Mouse (Mus musculus) spleen, adult 2 months (tissue): ENCODE results near the gene Hs6st3. TPM values are rescaled to one million over a fixed set of nuclear protein-coding genes. Genes with fewer than 3 reads are reported as not detected.

Experiments
- DNase-seq, 2 experiments: peaks; one replicate each; pipeline versions ENCODE4 v3.0.0 to v3.0.0-alpha.2; 2012 to 2021; ENCODE audit warnings: low spot score in 2 of 2, low read depth in 1 of 2
- H3K27ac ChIP-seq: fragments of 200-500 bp; 2 replicates; pipeline ENCODE4 v1.5.1; 2012; ENCODE audit warnings: low read length, inconsistent platforms; ENCODE audit not compliant: insufficient read depth
- H3K27me3 ChIP-seq: fragments of 200-500 bp; 2 replicates; pipeline ENCODE4 v1.6.1; 2012; ENCODE audit warnings: mild to moderate bottlenecking, moderate library complexity, low read length, inconsistent platforms; ENCODE audit not compliant: control insufficient read depth, insufficient read depth
- H3K36me3 ChIP-seq: fragments of 200-500 bp; 2 replicates; pipeline ENCODE4 v1.6.1; 2012; ENCODE audit warnings: mild to moderate bottlenecking, low read length, inconsistent platforms; ENCODE audit not compliant: control insufficient read depth, insufficient read depth
- H3K4me1 ChIP-seq: fragments of 200-500 bp; 2 replicates; pipeline ENCODE4 v1.6.1; 2011; ENCODE audit warnings: inconsistent platforms; ENCODE audit not compliant: control insufficient read depth, insufficient read depth, insufficient read length
- H3K4me3 ChIP-seq: fragments of 200-500 bp; 2 replicates; pipeline ENCODE4 v1.5.1; 2011; ENCODE audit warnings: mild to moderate bottlenecking, inconsistent platforms; ENCODE audit not compliant: insufficient read depth, insufficient read length; ENCODE audit errors: extremely low read depth
- CTCF ChIP-seq: fragments of 200-500 bp; IDR thresholded peaks from 2 replicates; pipeline ENCODE4 v1.5.1; 2011; ENCODE audit warnings: mild to moderate bottlenecking, inconsistent platforms; ENCODE audit not compliant: insufficient read depth, insufficient read length, insufficient replicate concordance; ENCODE audit errors: extremely low read depth
- POLR2A ChIP-seq: fragments of 200-500 bp; IDR thresholded peaks from 2 replicates; pipeline ENCODE4 v1.6.1; 2011; ENCODE audit warnings: low read depth, low read length, inconsistent platforms
- whole genome bisulfite sequencing: fragments of 180-500 bp; shearing (Covaris S2); methylation state at CpG from one replicate; pipeline ENCODE4 v1.1.7; 2018; 5-methylcytosine and 5-hydroxymethylcytosine counted together
- polyA plus RNA-seq: library from polyadenylated mRNA; depleted of rRNA; stranded (reverse); fragments of >200 nt; gene quantifications from 2 replicates; pipeline ENCODE4 v1.2.3, GENCODE M21; 2012

Hs6st3 gene
- polyA plus RNA-seq, 1 experiment: not detected

- Histone ChIP-seq H3K4me1 (no peaks in the 10 kb centered on the region), H3K27me3 (no peaks in the 10 kb centered on the region), H3K36me3 (no peaks in the 10 kb centered on the region), H3K4me3 (no peak overlapping the region), H3K27ac (no peak overlapping the region)
- 92% methylated on average over 3 of the region's 3 CpGs for WGBS
- TF ChIP-seq POLR2A: no peak
- TF ChIP-seq CTCF: no peak
- no peak for DNase-seq
Observed at GRCm38 (mm10) chr14:119836051-119836450, 697.9 kb downstream of the Hs6st3 start.

- Histone ChIP-seq H3K36me3 (no peaks in the 10 kb centered on the region), H3K27me3 (no peaks in the 10 kb centered on the region), H3K4me3 (no peak overlapping the region), H3K4me1 (no peaks in the 10 kb centered on the region), H3K27ac (no peak overlapping the region)
- no peak for DNase-seq
- 77% methylated on average over 12 of the region's 12 CpGs for WGBS
- no peak for TF ChIP-seq CTCF
- no peak for TF ChIP-seq POLR2A
Observed at GRCm38 (mm10) chr14:119847540-119847939, 709.4 kb downstream of the Hs6st3 start.

GRCm38 (mm10) chr14:119848759-119849298 lies 710.7 kb downstream of the Hs6st3 start:
- Histone ChIP-seq H3K27me3 (no peaks in the 10 kb centered on the region), H3K36me3 (no peaks in the 10 kb centered on the region), H3K4me1 (no peaks in the 10 kb centered on the region), H3K27ac (no peak overlapping the region), H3K4me3 (no peak overlapping the region)
- no peak for DNase-seq
- WGBS: 30% methylated on average over 4 of the region's 4 CpGs
- TF ChIP-seq POLR2A: no peak
- TF ChIP-seq CTCF: no peak

- H3K36me3 ChIP-seq: no peaks in the 10 kb centered on the region
- no peak overlapping the region for H3K4me3 ChIP-seq
- TF ChIP-seq CTCF: no peak
- TF ChIP-seq POLR2A: no peak
- no peak for DNase-seq
- H3K4me1 ChIP-seq: no peaks in the 10 kb centered on the region
- no peaks in the 10 kb centered on the region for H3K27me3 ChIP-seq
- no peak overlapping the region for H3K27ac ChIP-seq
- WGBS: 57% methylated on average over 7 of the region's 7 CpGs
Observed at GRCm38 (mm10) chr14:119849338-119849737, 711.2 kb downstream of the Hs6st3 start.

GRCm38 (mm10) chr14:119852139-119852538 lies 714.0 kb downstream of the Hs6st3 start:
- H3K27ac ChIP-seq: no peak overlapping the region
- WGBS: 63% methylated on average over 5 of the region's 5 CpGs
- no peaks in the 10 kb centered on the region for H3K4me1 ChIP-seq
- H3K4me3 ChIP-seq: no peak overlapping the region
- DNase-seq: no peak
- H3K27me3 ChIP-seq: no peaks in the 10 kb centered on the region
- TF ChIP-seq POLR2A (no peak), CTCF (no peak)
- no peaks in the 10 kb centered on the region for H3K36me3 ChIP-seq

GRCm38 (mm10) chr14:119857338-119858291 lies 719.5 kb downstream of the Hs6st3 start:
- no peak overlapping the region for H3K4me3 ChIP-seq
- H3K27ac ChIP-seq: no peak overlapping the region
- H3K36me3 ChIP-seq: no peaks in the 10 kb centered on the region
- H3K4me1 ChIP-seq: no peaks in the 10 kb centered on the region
- 88% methylated on average over 23 of the region's 23 CpGs for WGBS
- TF ChIP-seq POLR2A (no peak), CTCF (no peak)
- no peak for DNase-seq
- no peaks in the 10 kb centered on the region for H3K27me3 ChIP-seq

GRCm38 (mm10) chr14:119873617-119874016 lies 735.5 kb downstream of the Hs6st3 start:
- no peak overlapping the region for H3K4me3 ChIP-seq
- H3K36me3 ChIP-seq: no peaks in the 10 kb centered on the region
- H3K27ac ChIP-seq: no peak overlapping the region
- no peaks in the 10 kb centered on the region for H3K4me1 ChIP-seq
- 90% methylated on average over 4 of the region's 4 CpGs for WGBS
- no peak for DNase-seq
- TF ChIP-seq POLR2A (no peak), CTCF (no peak)
- no peaks in the 10 kb centered on the region for H3K27me3 ChIP-seq
